Mouse (Mus musculus) left cerebral cortex, adult 11 months (tissue): ENCODE measurements around the gene Card11.

Source experiments
- DNase-seq: peaks from one replicate; pipeline ENCODE4 v3.0.0; 2022; ENCODE audit warnings: low spot score

Card11 gene

GRCm38 (mm10) chr5:140992093-140993070 is 8.0 kb downstream of the Card11 start:
- DNase-seq, result no peak

- no peak for DNase-seq
Measured at GRCm38 (mm10) chr5:140985311-140986050, 14.9 kb downstream of the Card11 start.

- no peak for DNase-seq
Measured at GRCm38 (mm10) chr5:140981370-140981805, 19.0 kb downstream of the Card11 start.

- DNase-seq, result no peak
Measured at GRCm38 (mm10) chr5:140980783-140981182, 19.6 kb downstream of the Card11 start.

- no peak for DNase-seq
Measured at GRCm38 (mm10) chr5:140980051-140980450, 20.3 kb downstream of the Card11 start.

- peak; percentile 19 for DNase-seq
Measured at GRCm38 (mm10) chr5:140962945-140963344, 37.4 kb downstream of the Card11 start.

GRCm38 (mm10) chr5:140960732-140961131 is 39.6 kb downstream of the Card11 start:
- no peak for DNase-seq

GRCm38 (mm10) chr5:140959160-140959559 is 41.2 kb downstream of the Card11 start:
- no peak for DNase-seq

- DNase-seq, result no peak
Measured at GRCm38 (mm10) chr5:140957106-140957505, 43.3 kb downstream of the Card11 start.

- DNase-seq, result no peak
Measured at GRCm38 (mm10) chr5:140955666-140956065, 44.7 kb downstream of the Card11 start.

- DNase-seq, result no peak
Measured at GRCm38 (mm10) chr5:140951801-140952200, 48.6 kb downstream of the Card11 start.

GRCm38 (mm10) chr5:140948009-140948408 is 52.4 kb downstream of the Card11 start:
- peak; percentile 65 for DNase-seq

GRCm38 (mm10) chr5:140946034-140946433 is 54.3 kb downstream of the Card11 start:
- no peak for DNase-seq

- DNase-seq, result no peak
Measured at GRCm38 (mm10) chr5:140944382-140945125, 55.8 kb downstream of the Card11 start.

- DNase-seq, result peak; percentile 32
Measured at GRCm38 (mm10) chr5:140940923-140941491, 59.4 kb downstream of the Card11 start.

- no peak for DNase-seq
Measured at GRCm38 (mm10) chr5:140940257-140940922, 60.0 kb downstream of the Card11 start.

- DNase-seq, result no peak
Measured at GRCm38 (mm10) chr5:140936816-140937215, 63.6 kb downstream of the Card11 start.

- no peak for DNase-seq
Measured at GRCm38 (mm10) chr5:140935848-140936247, 64.5 kb downstream of the Card11 start.

GRCm38 (mm10) chr5:140934639-140935315 is 65.6 kb downstream of the Card11 start:
- DNase-seq, result no peak

GRCm38 (mm10) chr5:140931523-140932229 is 68.7 kb downstream of the Card11 start:
- DNase-seq, result no peak
